ENCODE assay signal across 23 mouse cellular contexts in the genomic region with DNA sequence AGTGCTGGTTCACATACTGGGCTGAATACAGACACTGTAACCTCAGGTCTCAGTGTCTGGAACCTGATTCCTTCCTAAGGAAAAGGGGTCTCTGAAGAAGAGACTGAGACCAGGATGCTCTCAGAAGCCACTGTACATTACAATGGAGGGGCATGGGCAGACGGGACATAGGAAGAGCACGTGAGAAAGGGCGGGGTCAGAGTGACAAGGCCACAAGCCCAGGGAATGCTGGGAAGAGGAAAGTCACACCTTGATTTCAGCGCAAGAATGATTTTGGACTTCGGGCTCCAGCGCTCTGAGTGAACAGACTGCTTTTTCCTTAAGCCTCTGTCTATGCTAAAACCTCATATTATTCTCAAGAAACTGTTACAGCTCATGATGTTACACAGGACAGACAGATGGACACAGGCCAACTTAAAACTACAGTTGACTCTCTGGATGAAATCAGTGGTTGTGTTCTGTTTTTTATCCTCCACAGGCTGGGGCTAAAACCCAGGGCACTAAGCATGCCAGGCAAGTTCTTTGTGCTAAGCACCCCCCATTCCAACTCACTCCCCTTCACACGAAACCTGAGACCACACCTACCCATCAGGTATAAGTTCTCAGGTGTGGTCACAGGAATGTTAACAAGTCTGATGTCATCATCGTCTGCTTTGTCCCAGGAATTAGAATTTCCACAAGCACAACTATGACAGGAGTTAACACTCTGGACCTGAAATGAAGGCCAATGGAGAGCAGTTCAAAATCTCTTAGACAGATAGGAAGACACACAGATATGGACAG. TPM values are rescaled to one million over a fixed set of nuclear protein-coding genes. Genes with fewer than 3 reads are reported as not detected.
DNase-seq lines count a peak whose midpoint lies in the region; ATAC-seq and TF ChIP-seq lines count a peak whose summit lies in the region.
"Had no signal": no experiment of that assay in that cellular context is flagged by ENCODE, and none has a peak within 500 bp of the region (broad histone marks: within the 10 kb centered on the region; RNA-seq: fewer than 3 reads in every experiment).

No protein-coding gene starts in this region.

- H3K9me3 ChIP-seq in lung, embryonic 15.5 days: no peaks in the 10 kb centered on the region
- H3K9me3 ChIP-seq in embryonic facial prominence, embryonic 13.5 days: no peaks in the 10 kb centered on the region
- no peaks in the 10 kb centered on the region for H3K9me3 ChIP-seq in intestine, postnatal 0 days (ENCODE audit: control insufficient read depth)
- no peaks in the 10 kb centered on the region for H3K9me3 ChIP-seq in stomach, embryonic 16.5 days (replicated peaks; ENCODE audit: control insufficient read depth, low read length)
- H3K9me3 ChIP-seq: hindbrain, embryonic 10.5 days; kidney, embryonic 15.5 days; limb, embryonic 13.5 days; liver, embryonic 12.5 days; megakaryocyte, embryonic 14.5 days had no signal

- no peaks in the 10 kb centered on the region for H3K27me3 ChIP-seq in lung, embryonic 15.5 days
- no peaks in the 10 kb centered on the region for H3K27me3 ChIP-seq in embryonic facial prominence, embryonic 13.5 days
- H3K27me3 ChIP-seq in intestine, postnatal 0 days (replicated peaks; ENCODE audit: control insufficient read depth, insufficient read depth, low read length): no peaks in the 10 kb centered on the region
- no peaks in the 10 kb centered on the region for H3K27me3 ChIP-seq in stomach, embryonic 16.5 days (ENCODE audit: control insufficient read depth, insufficient read depth, low read length)
- H3K27me3 ChIP-seq: kidney, embryonic 15.5 days; limb, embryonic 13.5 days; liver, embryonic 12.5 days; megakaryocyte, embryonic 14.5 days had no signal

- WGBS in lung, embryonic 15.5 days: 85% methylated on average over 8 of the region's 8 CpGs
- 83% methylated on average over 8 of the region's 8 CpGs for WGBS in embryonic facial prominence, embryonic 13.5 days
- 55% methylated on average over 8 of the region's 8 CpGs for WGBS in intestine, postnatal 0 days
- 80% methylated on average over 8 of the region's 8 CpGs for WGBS in stomach, embryonic 16.5 days

- peaks cover 7% of the 10 kb centered on the region for H3K36me3 ChIP-seq in lung, embryonic 15.5 days
- H3K36me3 ChIP-seq in embryonic facial prominence, embryonic 13.5 days: peaks cover 16% of the 10 kb centered on the region
- H3K36me3 ChIP-seq in intestine, postnatal 0 days (ENCODE audit: control insufficient read depth, insufficient read depth): peaks cover 6% of the 10 kb centered on the region; the same call in 1 of the 2 replicates
- no peaks in the 10 kb centered on the region for H3K36me3 ChIP-seq in stomach, embryonic 16.5 days (ENCODE audit: control insufficient read depth, insufficient read depth, low read length)

- no peak for TF ChIP-seq CTCF in intestine, postnatal 0 days (IDR thresholded peaks at IDR 0.05; ENCODE audit: low read depth)

- H3K27ac ChIP-seq in lung, embryonic 15.5 days: no peak overlapping the region
- H3K27ac ChIP-seq in embryonic facial prominence, embryonic 13.5 days: no peak overlapping the region
- no peak overlapping the region for H3K27ac ChIP-seq in intestine, postnatal 0 days (ENCODE audit: low read depth, low read length)
- peak overlapping the region; percentile 24; the same call in 1 of the 2 replicates for H3K27ac ChIP-seq in stomach, embryonic 16.5 days (ENCODE audit: low read length)
- H3K27ac ChIP-seq: hindbrain, embryonic 10.5 days; kidney, embryonic 15.5 days; limb, embryonic 13.5 days; liver, embryonic 12.5 days had no signal

- H3K4me2 ChIP-seq in lung, embryonic 15.5 days: no peak overlapping the region
- no peak overlapping the region for H3K4me2 ChIP-seq in embryonic facial prominence, embryonic 13.5 days
- H3K4me2 ChIP-seq in intestine, postnatal 0 days (replicated peaks; ENCODE audit: low read depth): no peak overlapping the region
- H3K4me2 ChIP-seq in stomach, embryonic 16.5 days (ENCODE audit: low read depth, low read length): no peak overlapping the region
- H3K4me2 ChIP-seq: kidney, embryonic 15.5 days; limb, embryonic 13.5 days; liver, embryonic 12.5 days had no signal

- H3K9ac ChIP-seq in lung, embryonic 15.5 days: no peak overlapping the region
- no peak overlapping the region for H3K9ac ChIP-seq in embryonic facial prominence, embryonic 13.5 days
- no peak overlapping the region for H3K9ac ChIP-seq in intestine, postnatal 0 days (ENCODE audit: low read depth, low read length)
- no peak overlapping the region for H3K9ac ChIP-seq in stomach, embryonic 16.5 days (ENCODE audit: low read length)
- H3K9ac ChIP-seq: kidney, embryonic 15.5 days; limb, embryonic 13.5 days; liver, embryonic 12.5 days had no signal

- no peak for DNase-seq in lung, postnatal 14 days
- no peak for DNase-seq in testis, postnatal 14 days (ENCODE audit: low spot score)
- DNase-seq: adrenal gland, postnatal 25 days; cerebellum, adult 9-11 months; kidney, adult 11 months; kidney, postnatal 36 days; midbrain, embryonic 14.5 days; right cerebral cortex, adult 18-20 months; right cerebral cortex, postnatal 4 days had no signal

- no peaks in the 10 kb centered on the region for H3K4me1 ChIP-seq in lung, embryonic 15.5 days
- no peaks in the 10 kb centered on the region for H3K4me1 ChIP-seq in embryonic facial prominence, embryonic 13.5 days
- no peaks in the 10 kb centered on the region for H3K4me1 ChIP-seq in intestine, postnatal 0 days (replicated peaks; ENCODE audit: control insufficient read depth, insufficient read depth, low read length)
- no peaks in the 10 kb centered on the region for H3K4me1 ChIP-seq in stomach, embryonic 16.5 days (ENCODE audit: control insufficient read depth, insufficient read depth, low read length)
- H3K4me1 ChIP-seq: hindbrain, embryonic 10.5 days; kidney, embryonic 15.5 days; limb, embryonic 13.5 days had no signal

- ATAC-seq in lung, embryonic 15.5 days (ENCODE audit: borderline replicate concordance, extremely low read depth, low FRiP score, low TSS enrichment): 0 out of 2 replicates have a peak, but pooled peaks have one; percentile 52
- 0 out of 2 replicates have a peak, but pooled peaks have one; percentile 64 for ATAC-seq in embryonic facial prominence, embryonic 13.5 days (ENCODE audit: insufficient number of reproducible peaks, insufficient read depth, low FRiP score, low TSS enrichment, low read depth)
- ATAC-seq in intestine, postnatal 0 days: peak; percentile 76
- peak; percentile 47; the same call in 1 of the 2 replicates for ATAC-seq in stomach, embryonic 16.5 days (ENCODE audit: insufficient read depth, low FRiP score)
- ATAC-seq in megakaryocyte-erythroid progenitor cell, adult 5-6 weeks (replicated peaks; ENCODE audit: low FRiP score, low TSS enrichment, poor library complexity, severe bottlenecking): no peak
- ATAC-seq: forebrain, embryonic 14.5 days; hindbrain, embryonic 16.5 days; liver, embryonic 12.5 days had no signal

- no peak overlapping the region for H3K4me3 ChIP-seq in lung, embryonic 15.5 days
- no peak overlapping the region for H3K4me3 ChIP-seq in embryonic facial prominence, embryonic 13.5 days
- no peak overlapping the region for H3K4me3 ChIP-seq in intestine, postnatal 0 days (ENCODE audit: low read depth, low read length)
- no peak overlapping the region for H3K4me3 ChIP-seq in stomach, embryonic 16.5 days (replicated peaks; ENCODE audit: low read length)
- H3K4me3 ChIP-seq: hindbrain, embryonic 10.5 days; kidney, embryonic 15.5 days; limb, embryonic 13.5 days; liver, embryonic 12.5 days; megakaryocyte, embryonic 14.5 days; myocyte had no signal

RNA-seq across cellular contexts. Expression of gene Miga1, which starts 18.3 kb away (rescaled TPM):
- 15.6 and 16.1 TPM in 2 replicates for polyA plus RNA-seq in lung, embryonic 15.5 days (2015; fragmentation: Nextera tagmentation; extraction: Ambion mirVana)
- polyA plus RNA-seq in embryonic facial prominence, embryonic 13.5 days (2015; fragmentation: Nextera tagmentation; extraction: Ambion mirVana): 19.4 and 21.0 TPM in 2 replicates
- 5.8 and 6.6 TPM in 2 replicates for polyA plus RNA-seq in intestine, postnatal 0 days (2015; fragmentation: Nextera tagmentation; extraction: Ambion mirVana)
- polyA plus RNA-seq in stomach, embryonic 16.5 days (2015; fragmentation: Nextera tagmentation; extraction: Ambion mirVana): 10.9 and 11.1 TPM in 2 replicates
- 16.9 and 18.8 TPM in 2 replicates for total RNA-seq in megakaryocyte-erythroid progenitor cell, adult 5-6 weeks (2014; fragmentation: Nextera tagmentation)
- total RNA-seq in megakaryocyte-erythroid progenitor cell, adult 5-6 weeks (2017): 18.9 and 26.8 TPM in 2 replicates

RNA-seq across cellular contexts. Expression of gene Usp33, which starts 24.3 kb away (rescaled TPM):
- 49.5 and 50.6 TPM in 2 replicates for polyA plus RNA-seq in lung, embryonic 15.5 days (2015; fragmentation: Nextera tagmentation; extraction: Ambion mirVana)
- polyA plus RNA-seq in embryonic facial prominence, embryonic 13.5 days (2015; fragmentation: Nextera tagmentation; extraction: Ambion mirVana): 39.8 and 51.8 TPM in 2 replicates
- 18.7 and 18.9 TPM in 2 replicates for polyA plus RNA-seq in intestine, postnatal 0 days (2015; fragmentation: Nextera tagmentation; extraction: Ambion mirVana)
- polyA plus RNA-seq in stomach, embryonic 16.5 days (2015; fragmentation: Nextera tagmentation; extraction: Ambion mirVana): 44.3 and 45.8 TPM in 2 replicates
- 56.1 and 105 TPM in 2 replicates for total RNA-seq in megakaryocyte-erythroid progenitor cell, adult 5-6 weeks (2014; fragmentation: Nextera tagmentation)
- 93.4 and 95.7 TPM in 2 replicates for total RNA-seq in megakaryocyte-erythroid progenitor cell, adult 5-6 weeks (2017)

RNA-seq across cellular contexts. Expression of gene Nexn, which starts 55.8 kb away (rescaled TPM):
- 64.4 and 75.1 TPM in 2 replicates for polyA plus RNA-seq in lung, embryonic 15.5 days (2015; fragmentation: Nextera tagmentation; extraction: Ambion mirVana)
- polyA plus RNA-seq in embryonic facial prominence, embryonic 13.5 days (2015; fragmentation: Nextera tagmentation; extraction: Ambion mirVana): 9.6 and 11.8 TPM in 2 replicates
- 30.0 and 30.3 TPM in 2 replicates for polyA plus RNA-seq in intestine, postnatal 0 days (2015; fragmentation: Nextera tagmentation; extraction: Ambion mirVana)
- 33.8 and 44.9 TPM in 2 replicates for polyA plus RNA-seq in stomach, embryonic 16.5 days (2015; fragmentation: Nextera tagmentation; extraction: Ambion mirVana)
- not detected in 2 replicates for total RNA-seq in megakaryocyte-erythroid progenitor cell, adult 5-6 weeks (2014; fragmentation: Nextera tagmentation)
- total RNA-seq in megakaryocyte-erythroid progenitor cell, adult 5-6 weeks (2017): 1.3 and 1.8 TPM in 2 replicates
- total RNA-seq: granulocyte monocyte progenitor cell, adult 5-6 weeks had no signal
